Comparison of ENCODE assay signal across 29 mouse cellular contexts in genomic region chr5:124912276-124912675, GRCm38 (mm10). TPM values are rescaled to one million over a fixed set of nuclear protein-coding genes. Genes with fewer than 3 reads are reported as not detected.
A peak's percentile ranks its signal among the peaks of the same experiment; 100 is the strongest.
DNase-seq lines count a peak whose midpoint lies in the region; ATAC-seq and TF ChIP-seq lines count a peak whose summit lies in the region.
"Had no signal": no experiment of that assay in that cellular context is flagged by ENCODE, and none has a peak within 500 bp of the region (broad histone marks: within the 10 kb centered on the region; RNA-seq: fewer than 3 reads in every experiment).

No protein-coding gene starts in this region.

- H3K9me3 ChIP-seq in forebrain, embryonic 10.5 days: no peaks in the 10 kb centered on the region
- H3K9me3 ChIP-seq in forebrain, embryonic 16.5 days (ENCODE audit: control insufficient read depth, low read length): no peaks in the 10 kb centered on the region
- no peaks in the 10 kb centered on the region for H3K9me3 ChIP-seq in lung, postnatal 0 days (ENCODE audit: low read length)
- H3K9me3 ChIP-seq: hindbrain, embryonic 12.5 days; intestine, embryonic 15.5 days; limb, embryonic 13.5 days; midbrain, embryonic 13.5 days; stomach, embryonic 15.5 days had no signal

- peaks cover 30% of the 10 kb centered on the region for H3K4me1 ChIP-seq in forebrain, embryonic 10.5 days
- peaks cover 2% of the 10 kb centered on the region; the same call in 1 of the 2 replicates for H3K4me1 ChIP-seq in forebrain, embryonic 16.5 days (replicated peaks; ENCODE audit: control insufficient read depth, insufficient read depth, low read length)
- no peaks in the 10 kb centered on the region for H3K4me1 ChIP-seq in lung, postnatal 0 days (ENCODE audit: insufficient read depth, low read depth, low read length)
- H3K4me1 ChIP-seq in lung, adult 2 months (ENCODE audit: control insufficient read depth, insufficient read depth, low read length): no peaks in the 10 kb centered on the region
- H3K4me1 ChIP-seq: intestine, embryonic 15.5 days; stomach, embryonic 15.5 days had no signal

- no peaks in the 10 kb centered on the region for H3K27me3 ChIP-seq in forebrain, embryonic 10.5 days (ENCODE audit: poor library complexity, severe bottlenecking)
- H3K27me3 ChIP-seq in forebrain, embryonic 16.5 days (replicated peaks; ENCODE audit: control insufficient read depth, insufficient read depth, low read length): no peaks in the 10 kb centered on the region
- H3K27me3 ChIP-seq in lung, postnatal 0 days (replicated peaks; ENCODE audit: insufficient read depth, low read length): no peaks in the 10 kb centered on the region
- no peaks in the 10 kb centered on the region for H3K27me3 ChIP-seq in Patski
- H3K27me3 ChIP-seq: hindbrain, embryonic 12.5 days; intestine, embryonic 15.5 days; limb, embryonic 13.5 days; midbrain, embryonic 13.5 days; stomach, embryonic 15.5 days had no signal

- H3K4me3 ChIP-seq in forebrain, embryonic 10.5 days: no peak overlapping the region
- no peak overlapping the region for H3K4me3 ChIP-seq in forebrain, embryonic 16.5 days (replicated peaks; ENCODE audit: low read length)
- no peak overlapping the region for H3K4me3 ChIP-seq in lung, postnatal 0 days (ENCODE audit: low read depth, low read length)
- no peak overlapping the region for H3K4me3 ChIP-seq in lung, adult 2 months (replicated peaks; ENCODE audit: extremely low read depth, low read depth, low read length)
- H3K4me3 ChIP-seq: hindbrain, embryonic 12.5 days; intestine, embryonic 15.5 days; layer of hippocampus, adult 2 months; left cerebral cortex, adult 2 months; limb, embryonic 13.5 days; megakaryocyte, embryonic 14.5 days; midbrain, embryonic 13.5 days; stomach, embryonic 15.5 days had no signal

- H3K27ac ChIP-seq in forebrain, embryonic 10.5 days: peak overlapping the region; percentile 84
- H3K27ac ChIP-seq in forebrain, embryonic 16.5 days (ENCODE audit: low read length): no peak overlapping the region
- H3K27ac ChIP-seq in lung, postnatal 0 days (ENCODE audit: low read length): no peak overlapping the region
- H3K27ac ChIP-seq: intestine, embryonic 15.5 days; layer of hippocampus, adult 2 months; left cerebral cortex, adult 2 months; limb, embryonic 13.5 days; stomach, embryonic 15.5 days had no signal

- no peaks in the 10 kb centered on the region for H3K36me3 ChIP-seq in forebrain, embryonic 10.5 days (replicated peaks)
- no peaks in the 10 kb centered on the region for H3K36me3 ChIP-seq in forebrain, embryonic 16.5 days (ENCODE audit: control insufficient read depth, insufficient read depth)
- no peaks in the 10 kb centered on the region for H3K36me3 ChIP-seq in lung, postnatal 0 days (ENCODE audit: insufficient read depth, low read length)
- H3K36me3 ChIP-seq: hindbrain, embryonic 12.5 days; intestine, embryonic 15.5 days; limb, embryonic 13.5 days; midbrain, embryonic 13.5 days; stomach, embryonic 15.5 days had no signal

- no peak for ATAC-seq in forebrain, embryonic 16.5 days
- ATAC-seq in lung, postnatal 0 days: no peak
- ATAC-seq in Patski: no peak
- ATAC-seq: hindbrain, postnatal 0 days; intestine, embryonic 15.5 days had no signal

- POLR2A ChIA-PET in Patski (lab: Charles Lee): no interaction called here

- CTCF ChIA-PET in Patski (lab: Charles Lee): interaction anchor here (0.9 kb wide), 1 partner anchor 357 kb away, joined by 3 read pairs; no protein-coding TSS in a partner anchor

- no peak for DNase-seq in forebrain, embryonic 10.5 days (ENCODE audit: extremely low spot score, low spot score)
- peak; percentile 40 for DNase-seq in lung, postnatal 0 days (ENCODE audit: low spot score)
- no peak for DNase-seq in lung, adult 2 months
- peak; percentile 37 for DNase-seq in Patski (ENCODE audit: low read depth, low spot score)
- no peak for DNase-seq in cerebellum, adult 9-10 months
- no peak for DNase-seq in cerebellum, adult 8-10 months
- DNase-seq: adrenal gland, postnatal 10 days; cerebellum, adult 11 months; cerebellum, postnatal 10 days; gastrocnemius, postnatal 36 days; heart, adult 18-20 months; heart, postnatal 36 days; kidney, adult 2 months; kidney, postnatal 36 days; lung, postnatal 4 days; retina, postnatal 1 day; right cerebral cortex, postnatal 14 days had no signal

- in situ Hi-C loops in Patski (cut with MboI; ENCODE audit: low pct_unique_long_range_greater_than_20kb): loop anchor here (5.0 kb wide), 4 partner anchors 100 to 440 kb away; partner anchors contain the start of gene Ncor2

- no peak for TF ChIP-seq CTCF in lung, postnatal 0 days (IDR thresholded peaks at IDR 0.05)
- no peak for TF ChIP-seq CTCF in lung, adult 2 months (IDR thresholded peaks at IDR 0.05; ENCODE audit: insufficient read depth, low read length)
- TF ChIP-seq CTCF in Patski (IDR thresholded peaks at IDR 0.05): no peak

- no peak for TF ChIP-seq EP300 in lung, postnatal 0 days (IDR thresholded peaks at IDR 0.05)

- WGBS in forebrain, embryonic 10.5 days: 52% methylated on average over 7 of the region's 7 CpGs
- 44% methylated on average over 6 of the region's 7 CpGs for WGBS in forebrain, embryonic 16.5 days
- 52% methylated on average over 6 of the region's 7 CpGs for WGBS in lung, postnatal 0 days
- WGBS in lung, adult 2 months: 40% methylated on average over 7 of the region's 7 CpGs

- TF ChIP-seq POLR2A in lung, adult 2 months (IDR thresholded peaks at IDR 0.05; ENCODE audit: borderline replicate concordance, extremely low read depth, low read depth, low read length): no peak

- no peak overlapping the region for H3K9ac ChIP-seq in forebrain, embryonic 16.5 days (replicated peaks; ENCODE audit: low read depth, low read length)
- no peak overlapping the region for H3K9ac ChIP-seq in lung, postnatal 0 days (replicated peaks; ENCODE audit: low read depth)
- H3K9ac ChIP-seq: hindbrain, embryonic 12.5 days; intestine, embryonic 15.5 days; limb, embryonic 13.5 days; midbrain, embryonic 13.5 days; stomach, embryonic 15.5 days had no signal

- H3K4me2 ChIP-seq in forebrain, embryonic 16.5 days (ENCODE audit: low read length): no peak overlapping the region
- H3K4me2 ChIP-seq in lung, postnatal 0 days (replicated peaks; ENCODE audit: low read depth, low read length): no peak overlapping the region
- H3K4me2 ChIP-seq: heart, embryonic 11.5 days; hindbrain, embryonic 12.5 days; intestine, embryonic 15.5 days; limb, embryonic 13.5 days; liver, embryonic 11.5 days; midbrain, embryonic 13.5 days; stomach, embryonic 15.5 days had no signal

RNA-seq across cellular contexts. Expression of gene Zfp664, which starts 49.8 kb away (rescaled TPM):
- polyA plus RNA-seq in forebrain, embryonic 10.5 days (2016; fragmentation: Nextera tagmentation; extraction: Ambion mirVana): 148 and 162 TPM in 2 replicates
- 92.7 and 94.8 TPM in 2 replicates for polyA plus RNA-seq in forebrain, embryonic 16.5 days (2015; fragmentation: Nextera tagmentation; extraction: Ambion mirVana)
- polyA plus RNA-seq in lung, postnatal 0 days (2015; fragmentation: Nextera tagmentation; extraction: Ambion mirVana): 79.5 and 90.5 TPM in 2 replicates
- polyA plus RNA-seq in lung, adult 2 months (2012; rRNA removed): 26.6 and 27.7 TPM in 2 replicates
- 121 TPM for polyA plus RNA-seq in Patski (2021)

RNA-seq across cellular contexts. Expression of gene Ccdc92, which starts 50.1 kb away (rescaled TPM):
- polyA plus RNA-seq in forebrain, embryonic 10.5 days (2016; fragmentation: Nextera tagmentation; extraction: Ambion mirVana): 14.0 and 14.4 TPM in 2 replicates
- polyA plus RNA-seq in forebrain, embryonic 16.5 days (2015; fragmentation: Nextera tagmentation; extraction: Ambion mirVana): 33.1 and 35.0 TPM in 2 replicates
- polyA plus RNA-seq in lung, postnatal 0 days (2015; fragmentation: Nextera tagmentation; extraction: Ambion mirVana): 9.8 and 10.7 TPM in 2 replicates
- polyA plus RNA-seq in lung, adult 2 months (2012; rRNA removed): 21.5 and 21.9 TPM in 2 replicates
- 26.5 TPM for polyA plus RNA-seq in Patski (2021)

Comparison
In these comparisons a context has a peak if more than half of its experiments do, and no peak if none do; other contexts are left out.
1. DNase-seq: peak in lung, postnatal 0 days (single experiment) and Patski (single experiment); none in forebrain, embryonic 10.5 days (single experiment), lung, adult 2 months (single experiment), cerebellum, adult 9-10 months (single experiment) and cerebellum, adult 8-10 months (single experiment).